In the genomic region with DNA sequence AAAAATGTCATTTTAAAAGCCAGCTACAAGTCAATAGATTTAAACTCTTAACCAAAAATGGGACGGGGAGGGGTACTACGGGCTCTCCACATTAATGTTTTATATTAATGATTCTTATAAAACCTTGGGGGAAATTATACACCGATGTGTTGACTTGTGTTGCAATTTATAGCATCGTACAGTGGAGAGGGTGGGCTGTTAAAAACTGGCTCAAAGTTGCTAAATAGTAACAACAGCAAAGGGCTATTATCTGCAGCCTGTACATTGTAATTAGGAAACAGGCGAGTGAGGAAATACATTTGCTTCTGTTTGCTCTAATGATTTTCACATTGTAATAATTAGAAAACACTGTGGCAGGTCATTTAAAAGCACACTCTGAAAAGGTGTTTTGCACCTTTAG, we compare ENCODE assay signal across 14 mouse cellular contexts.
"Had no signal": no experiment of that assay in that cellular context is flagged by ENCODE, and none has a peak within 500 bp of the region (broad histone marks: within the 10 kb centered on the region; RNA-seq: fewer than 3 reads in every experiment).

No protein-coding gene starts in this region.

- H3K4me1 ChIP-seq: kidney, embryonic 15.5 days; stomach, embryonic 15.5 days had no signal

- H3K36me3 ChIP-seq: kidney, embryonic 15.5 days; limb, embryonic 12.5 days; limb, embryonic 15.5 days; stomach, embryonic 15.5 days had no signal

- H3K4me2 ChIP-seq: kidney, embryonic 15.5 days; limb, embryonic 12.5 days; limb, embryonic 15.5 days; liver, embryonic 11.5 days; lung, embryonic 14.5 days; stomach, embryonic 15.5 days had no signal

- H3K9me3 ChIP-seq: kidney, embryonic 15.5 days; limb, embryonic 12.5 days; limb, embryonic 15.5 days; stomach, embryonic 15.5 days had no signal

- ATAC-seq: liver, postnatal 0 days; lung, postnatal 0 days had no signal

- H3K9ac ChIP-seq: kidney, embryonic 15.5 days; limb, embryonic 12.5 days; limb, embryonic 15.5 days; liver, embryonic 14.5 days; liver, postnatal 0 days; lung, embryonic 14.5 days; stomach, embryonic 15.5 days had no signal

- H3K4me3 ChIP-seq: kidney, embryonic 15.5 days; limb, embryonic 12.5 days; limb, embryonic 15.5 days; stomach, embryonic 15.5 days had no signal

- DNase-seq: kidney, postnatal 10 days; kidney, postnatal 36 days; liver, postnatal 0 days; lung, embryonic 14.5 days; spleen, adult 18-20 months; thymus, postnatal 36 days had no signal

- H3K27me3 ChIP-seq: kidney, embryonic 15.5 days; limb, embryonic 12.5 days; limb, embryonic 15.5 days; stomach, embryonic 15.5 days had no signal

- H3K27ac ChIP-seq: kidney, embryonic 15.5 days; limb, embryonic 12.5 days; limb, embryonic 15.5 days; liver, embryonic 14.5 days; macrophage; stomach, embryonic 15.5 days had no signal
